Mouse (Mus musculus) cerebellum, postnatal 14 days (tissue): ENCODE results near the gene Sf3a2.
"Not testable (repeated sequence)": the region's sequence is repeated elsewhere in the genome, so short reads cannot be mapped to it uniquely, and the experiment has no call there.

Experiments used
- DNase-seq, 2 experiments: peaks; one replicate each; pipeline ENCODE4 v3.0.0; 2021; ENCODE audit warnings: mixed read lengths in 2 of 2

Sf3a2 gene

GRCm38 (mm10) chr10:80826151-80827062, 28.4 kb downstream of the Sf3a2 start, which contains the start of gene Oaz1:
Oaz1 (plus strand) TSS chr10:80826656.
- peak; percentile 99 for DNase-seq

- no peak for DNase-seq
Measured at GRCm38 (mm10) chr10:80827063-80827869, 29.3 kb downstream of the Sf3a2 start.

GRCm38 (mm10) chr10:80827870-80828420, 29.9 kb downstream of the Sf3a2 start:
- DNase-seq = no peak

GRCm38 (mm10) chr10:80828587-80828986, 30.6 kb downstream of the Sf3a2 start:
- DNase-seq = not testable (repeated sequence)

- DNase-seq = no peak
Measured at GRCm38 (mm10) chr10:80829359-80830278, 31.6 kb downstream of the Sf3a2 start.

- peak in 1 of 2 experiments; percentile 50 for DNase-seq
Measured at GRCm38 (mm10) chr10:80831136-80831535, 33.1 kb downstream of the Sf3a2 start.

GRCm38 (mm10) chr10:80832818-80833217, 34.8 kb downstream of the Sf3a2 start:
- DNase-seq = no peak

GRCm38 (mm10) chr10:80835617-80836016, 37.6 kb downstream of the Sf3a2 start:
- peak; percentile 47 to 55 for DNase-seq

- peak; percentile 79 to 82 for DNase-seq
Measured at GRCm38 (mm10) chr10:80836949-80837379, 39.0 kb downstream of the Sf3a2 start.

- DNase-seq = peak; percentile 58 to 60
Measured at GRCm38 (mm10) chr10:80837827-80838226, 39.8 kb downstream of the Sf3a2 start.

- DNase-seq = no peak
Measured at GRCm38 (mm10) chr10:80838346-80838912, 40.4 kb downstream of the Sf3a2 start.

GRCm38 (mm10) chr10:80839848-80840247, 41.9 kb downstream of the Sf3a2 start:
- DNase-seq = no peak

GRCm38 (mm10) chr10:80841685-80842084, 43.7 kb downstream of the Sf3a2 start:
- no peak for DNase-seq

GRCm38 (mm10) chr10:80842334-80842733, 44.3 kb downstream of the Sf3a2 start:
- no peak for DNase-seq

- DNase-seq = peak in 1 of 2 experiments; percentile 54
Measured at GRCm38 (mm10) chr10:80843087-80843930, 45.3 kb downstream of the Sf3a2 start.

GRCm38 (mm10) chr10:80843931-80844547, 46.0 kb downstream of the Sf3a2 start, which contains the start of gene Lingo3:
Lingo3 (minus strand) TSS chr10:80844039.
- peak; percentile 84 to 85 for DNase-seq

- peak; percentile 74 to 84 for DNase-seq
Measured at GRCm38 (mm10) chr10:80845055-80845693, 47.2 kb downstream of the Sf3a2 start.

GRCm38 (mm10) chr10:80845732-80846131, 47.7 kb downstream of the Sf3a2 start:
- DNase-seq = no peak

GRCm38 (mm10) chr10:80848571-80848970, 50.6 kb downstream of the Sf3a2 start:
- no peak for DNase-seq
